Mouse (Mus musculus): ENCODE data around the gene Hhatl.

- no peak for TF ChIP-seq CTCF (IDR thresholded peaks at IDR 0.05; ENCODE audit: insufficient read depth, low read depth, low read length)
- no peak for TF ChIP-seq POLR2A (IDR thresholded peaks at IDR 0.05; ENCODE audit: insufficient read depth, low read depth, low read length)
Observed at GRCm38 (mm10) chr9:121798887-121799520, 6.7 kb upstream of the Hhatl start.
